Mouse (Mus musculus): ENCODE data around the gene Amd1.

Gene Amd1

DNA sequence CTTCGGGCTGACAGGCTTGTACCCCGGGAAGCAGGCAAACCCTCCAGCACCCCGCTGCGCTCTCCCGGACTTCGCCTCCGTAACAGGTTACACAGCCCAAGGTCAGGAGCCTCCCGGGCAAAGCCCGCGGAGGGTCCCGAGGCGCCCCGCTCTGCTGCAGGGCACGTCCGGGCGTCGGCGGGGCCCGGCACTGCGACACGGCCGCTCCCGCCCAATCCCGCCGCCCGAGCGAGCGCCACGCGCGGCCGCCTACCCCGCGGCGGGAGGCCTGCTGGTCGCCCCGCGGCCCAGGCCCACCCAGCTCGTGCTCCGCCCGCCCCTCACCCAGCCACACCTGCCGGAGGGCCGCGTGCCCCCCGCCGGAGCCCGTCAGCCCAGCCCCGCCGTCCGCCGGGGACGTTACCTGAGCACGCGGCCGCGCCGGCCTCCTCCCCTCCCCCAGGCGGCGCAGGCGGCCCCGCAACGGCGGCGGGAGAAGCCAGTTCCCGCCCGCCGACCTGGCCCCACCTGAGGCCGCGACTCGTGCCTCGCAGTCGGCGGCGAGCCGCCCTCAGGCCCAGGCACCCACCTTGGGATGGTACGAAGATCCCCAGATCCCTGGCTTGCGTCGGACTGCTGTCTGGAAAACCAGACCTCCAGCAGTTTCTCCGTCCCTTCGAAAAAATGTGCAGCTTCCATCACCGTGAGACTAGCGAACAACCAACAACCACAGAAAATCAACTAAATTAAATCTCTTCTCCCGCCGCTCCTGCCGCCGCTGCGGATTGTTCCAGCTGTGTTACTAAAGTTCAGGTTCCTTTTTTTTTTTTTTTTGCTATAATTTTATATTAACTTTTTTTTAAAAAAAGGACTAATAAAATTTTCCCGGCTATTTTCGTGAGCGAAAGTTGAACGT is 558 bp downstream of the Amd1 start:
- under 1% methylated on average over 85 of the region's 91 CpGs for WGBS

DNA sequence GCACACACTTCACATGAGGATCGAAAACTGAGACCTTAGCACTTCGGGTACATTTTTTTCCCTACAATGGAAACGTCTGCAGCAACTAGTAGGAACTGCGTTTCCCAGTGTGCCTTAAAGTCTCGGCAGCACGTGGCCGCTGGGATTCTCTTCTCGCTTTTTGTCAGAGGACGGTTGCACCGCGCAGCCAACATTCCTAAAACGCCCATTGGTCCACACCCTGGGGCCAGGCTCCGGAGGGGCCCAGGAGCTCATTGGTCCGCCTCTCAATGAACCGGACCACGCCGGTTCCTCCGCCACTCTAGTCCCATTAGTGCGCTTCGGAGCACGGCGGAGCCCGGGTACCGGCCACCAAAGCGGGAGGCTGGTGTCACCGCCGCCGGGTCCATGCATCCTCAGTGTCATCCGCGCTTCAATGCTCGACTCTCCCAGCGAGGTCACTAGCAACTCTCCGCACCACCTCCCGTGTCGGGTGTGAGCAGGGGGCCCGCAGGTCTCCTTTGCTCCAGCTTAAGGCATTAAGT is 1.3 kb downstream of the Amd1 start:
- WGBS = under 1% methylated on average over 36 of the region's 36 CpGs

DNA sequence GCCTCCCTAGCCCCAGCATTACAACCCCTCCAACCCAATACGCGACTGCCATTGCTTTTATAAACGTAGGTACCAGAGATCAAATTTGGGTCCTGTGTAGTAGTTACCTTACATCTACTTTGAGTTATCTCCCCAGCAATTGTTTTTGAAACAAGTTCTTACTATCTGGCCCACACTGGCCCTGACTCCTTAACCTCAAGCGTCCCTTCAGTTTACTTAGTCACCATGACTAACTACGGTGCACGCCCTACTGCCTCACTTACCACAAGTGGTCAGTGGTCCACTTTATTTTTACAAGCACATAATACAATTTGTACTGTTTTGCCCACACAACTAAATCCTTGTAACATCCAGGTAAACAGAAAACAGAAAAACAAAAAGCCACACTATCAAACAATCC is 9.3 kb downstream of the Amd1 start:
- 94% methylated on average over 6 of the region's 6 CpGs for WGBS

DNA sequence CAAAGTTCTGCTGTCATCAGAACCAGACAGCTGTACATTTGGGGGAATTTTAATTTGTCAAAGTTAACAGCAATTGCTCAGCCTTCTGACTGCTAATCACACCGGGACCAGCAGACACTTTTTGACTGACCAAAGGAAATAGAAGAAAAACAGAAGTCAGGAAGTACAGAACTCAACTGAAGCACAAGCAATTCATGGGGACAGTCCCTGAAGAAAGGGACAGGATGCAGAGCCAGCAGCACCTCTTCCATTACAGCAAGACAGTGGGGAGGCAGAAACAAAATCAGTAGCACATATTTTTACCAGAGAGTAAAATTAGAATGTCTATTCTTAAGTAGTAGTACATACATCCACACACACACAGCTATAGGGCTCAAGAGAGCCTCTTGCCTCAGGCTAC is 15.2 kb downstream of the Amd1 start:
- WGBS = 78% methylated on average over 1 of the region's 1 CpGs

DNA sequence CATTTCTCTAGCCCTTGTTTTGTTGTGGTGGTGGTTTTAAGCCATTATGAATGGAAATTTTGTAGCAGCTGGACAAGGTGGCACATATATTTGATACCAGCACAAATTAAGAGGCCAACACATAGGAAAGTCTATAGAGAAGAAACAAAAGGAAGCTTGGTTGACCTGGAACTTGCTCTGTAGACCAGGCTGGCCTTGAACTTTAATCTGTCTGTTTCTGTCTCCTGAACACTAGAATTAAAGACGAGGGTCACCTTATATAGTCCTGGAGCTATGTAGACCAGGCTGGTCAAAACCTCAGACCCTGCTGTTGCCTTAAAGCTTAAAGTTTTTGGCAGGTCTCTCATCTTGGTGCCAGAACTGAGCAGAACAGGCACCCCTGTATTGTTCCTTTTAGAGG is 16.4 kb downstream of the Amd1 start:
- 70% methylated on average over 1 of the region's 1 CpGs for WGBS

DNA sequence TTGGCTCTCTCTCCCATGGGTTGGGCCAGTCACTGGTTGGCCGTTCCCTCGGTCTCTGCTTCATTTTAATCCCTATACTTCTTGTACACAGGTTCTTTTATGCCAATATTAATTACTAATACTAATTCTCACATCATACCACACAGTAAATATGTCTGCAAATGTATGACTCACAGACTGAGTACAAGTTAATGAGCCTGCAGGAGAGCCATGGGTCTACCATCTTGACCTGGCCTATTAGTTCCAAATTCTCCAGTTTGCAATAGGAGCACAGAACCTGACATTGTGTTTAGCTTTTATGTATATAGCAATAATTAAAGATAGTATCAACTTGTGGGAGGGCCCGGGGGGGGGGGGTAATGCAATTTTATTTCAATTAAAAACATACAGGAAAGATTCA is 17.0 kb downstream of the Amd1 start:
- WGBS = 78% methylated on average over 3 of the region's 3 CpGs

DNA sequence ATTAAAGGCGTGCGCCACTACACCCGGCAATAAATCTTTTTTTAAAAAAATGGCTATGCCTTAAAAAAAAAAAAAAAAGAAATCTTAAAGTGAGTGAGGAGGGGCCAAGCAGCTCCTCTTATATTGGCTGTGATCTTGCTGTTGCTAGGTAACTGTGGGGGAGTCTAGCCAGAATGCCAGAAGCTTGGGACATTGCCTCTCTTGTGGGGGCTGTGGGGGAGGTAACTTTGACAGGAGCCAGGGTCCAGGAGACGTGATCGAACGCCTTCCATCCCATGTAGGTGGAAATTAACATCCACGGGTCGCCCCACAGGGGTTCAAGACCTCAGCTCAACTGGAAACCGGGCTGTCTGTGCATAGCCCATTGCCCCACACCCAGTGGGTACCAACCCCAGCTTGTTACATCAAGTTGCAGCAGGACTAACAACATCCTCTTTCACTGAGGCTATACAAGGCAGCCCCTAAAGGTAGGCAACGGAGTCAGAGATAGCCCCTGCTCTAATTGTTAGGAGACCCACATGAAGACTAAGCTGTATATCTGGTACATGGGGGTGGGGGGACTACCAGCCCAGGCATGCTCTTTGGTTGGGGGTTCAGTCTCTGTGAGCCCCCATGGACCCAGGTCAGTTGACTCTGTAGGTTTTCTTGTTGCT is 17.7 kb downstream of the Amd1 start:
- 47% methylated on average over 10 of the region's 10 CpGs for WGBS

DNA sequence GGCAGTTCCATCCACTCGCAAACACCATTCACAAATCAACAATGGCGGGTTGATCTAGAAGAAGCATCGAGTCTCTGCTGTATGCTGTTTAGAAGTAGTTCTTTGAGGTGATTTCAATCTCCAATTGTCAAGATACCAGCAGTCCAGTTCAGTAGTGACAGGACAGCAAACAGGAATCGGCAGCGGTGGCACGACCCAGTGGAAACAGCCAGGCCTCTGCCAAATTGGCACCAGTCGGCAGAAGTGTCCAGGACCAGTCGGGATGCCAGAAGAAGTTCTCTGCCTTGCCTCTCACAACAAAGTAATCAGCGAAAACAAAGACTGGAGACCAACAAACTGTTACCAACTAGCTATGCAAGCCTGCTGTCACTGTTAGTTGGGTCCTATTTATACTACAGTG is 18.4 kb downstream of the Amd1 start:
- WGBS = 59% methylated on average over 9 of the region's 9 CpGs

DNA sequence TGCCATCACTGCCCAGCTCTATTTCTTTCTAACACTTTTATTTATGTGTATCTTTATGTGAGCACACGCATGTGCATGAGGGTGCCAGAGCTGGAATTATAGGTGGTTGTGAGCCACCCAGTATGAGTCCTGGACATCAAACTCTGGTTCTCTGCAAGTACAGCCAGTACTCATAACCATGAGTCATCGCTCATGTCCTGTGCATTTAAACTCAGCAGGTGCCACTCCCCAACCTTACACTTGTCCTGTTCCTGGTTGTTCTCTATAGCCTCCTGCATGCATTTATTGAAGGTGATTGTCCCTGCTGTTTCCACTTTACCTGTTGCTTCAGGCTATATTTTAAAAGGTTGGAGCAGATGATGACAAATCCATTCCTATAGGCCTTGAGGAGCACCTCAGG is 20.4 kb downstream of the Amd1 start:
- WGBS = 91% methylated on average over 2 of the region's 2 CpGs

DNA sequence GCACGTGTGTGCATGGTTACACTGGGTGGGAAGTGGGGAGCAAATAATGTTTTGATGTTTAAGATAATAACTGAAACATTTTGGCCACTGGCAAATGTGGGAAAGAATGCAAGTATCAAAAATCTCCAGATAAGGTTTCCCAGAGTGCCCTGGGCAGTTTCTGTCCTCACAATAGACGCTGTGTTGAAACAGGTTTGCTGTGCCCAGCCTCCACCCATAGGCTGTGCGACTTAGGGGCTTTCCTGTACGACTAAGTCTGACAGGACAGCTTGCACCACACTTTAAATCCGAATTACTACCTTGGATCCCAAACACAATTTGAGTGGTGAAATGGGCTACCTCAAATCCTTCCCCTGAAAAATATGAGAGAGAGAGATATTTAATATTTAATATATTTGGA is 23.7 kb downstream of the Amd1 start:
- 72% methylated on average over 5 of the region's 5 CpGs for WGBS

DNA sequence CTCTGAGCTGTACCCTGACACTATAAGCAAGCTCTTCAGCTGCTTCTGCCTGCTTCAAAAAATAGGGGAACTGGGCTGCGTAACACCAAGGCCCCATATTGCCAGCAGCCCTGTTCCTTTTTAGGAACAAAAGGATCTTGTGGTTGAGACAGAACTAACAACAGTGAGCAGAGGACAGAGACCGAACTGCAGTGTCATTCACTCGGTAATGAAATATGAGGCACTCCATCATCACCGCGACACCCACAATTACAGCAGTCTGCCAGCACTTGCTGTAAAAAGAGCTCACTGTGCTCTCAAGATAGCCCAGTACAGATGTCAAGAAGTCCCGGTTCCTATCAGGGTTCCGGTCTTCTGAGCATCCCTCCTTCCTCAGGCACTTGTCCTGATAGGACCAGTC is 26.0 kb downstream of the Amd1 start:
- 41% methylated on average over 7 of the region's 7 CpGs for WGBS

DNA sequence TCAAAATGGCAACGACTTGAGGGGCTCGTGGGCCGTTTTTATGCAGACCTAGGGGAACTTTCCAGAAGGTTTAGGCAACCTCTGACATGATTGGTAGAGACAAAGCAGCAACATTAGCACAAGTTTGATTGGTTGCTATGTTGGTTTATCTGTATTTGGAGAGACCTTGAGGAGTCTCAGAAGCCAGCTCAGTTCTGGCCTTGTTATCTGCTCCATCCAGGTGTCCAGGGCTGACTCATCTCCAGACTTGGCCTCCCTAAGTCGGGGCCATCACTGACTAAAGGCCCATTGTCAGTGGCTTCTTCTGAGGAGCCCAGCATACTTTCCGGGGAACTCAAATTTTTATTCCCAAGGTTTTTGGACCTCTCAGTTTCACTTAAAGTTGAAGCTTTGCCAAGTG is 28.0 kb downstream of the Amd1 start:
- 77% methylated on average over 5 of the region's 5 CpGs for WGBS

DNA sequence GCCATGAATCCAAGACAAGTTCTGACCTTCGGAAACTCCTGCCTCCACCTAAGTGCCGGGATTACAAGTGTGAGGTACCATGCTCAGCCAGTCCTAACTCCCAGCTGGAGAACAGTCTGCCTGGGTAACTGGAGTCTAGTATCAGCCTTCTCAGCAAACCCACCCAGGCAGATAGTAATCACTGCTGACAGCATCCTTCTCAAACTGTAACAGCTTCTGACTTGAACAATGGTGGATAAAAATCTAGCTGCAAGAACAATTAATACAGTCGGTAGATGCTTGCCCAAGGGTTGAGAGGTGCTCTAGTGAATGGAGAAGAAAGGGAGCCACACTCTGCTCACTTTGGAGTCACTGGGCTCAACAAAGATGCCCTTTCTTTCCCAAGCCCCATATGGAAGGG is 30.8 kb downstream of the Amd1 start:
- 85% methylated on average over 3 of the region's 3 CpGs for WGBS

DNA sequence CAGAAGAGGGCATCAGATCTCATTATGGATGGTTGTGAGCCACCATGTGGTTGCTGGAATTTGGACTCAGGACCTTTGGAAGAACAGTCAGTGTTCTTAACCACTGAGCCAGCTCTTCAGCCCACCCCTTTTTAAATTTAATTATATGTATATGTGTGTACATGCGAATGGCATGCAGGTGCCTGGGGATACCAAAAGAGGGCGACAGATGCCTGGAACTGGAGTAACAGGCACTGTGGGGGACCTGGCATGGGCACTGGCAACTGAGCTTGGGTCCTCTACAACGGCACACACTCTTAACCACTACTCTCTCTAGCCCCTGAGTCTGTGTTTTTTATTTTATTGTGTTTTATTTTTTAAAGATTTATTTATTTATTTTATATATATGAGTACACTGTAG is 37.1 kb downstream of the Amd1 start:
- 92% methylated on average over 3 of the region's 3 CpGs for WGBS

DNA sequence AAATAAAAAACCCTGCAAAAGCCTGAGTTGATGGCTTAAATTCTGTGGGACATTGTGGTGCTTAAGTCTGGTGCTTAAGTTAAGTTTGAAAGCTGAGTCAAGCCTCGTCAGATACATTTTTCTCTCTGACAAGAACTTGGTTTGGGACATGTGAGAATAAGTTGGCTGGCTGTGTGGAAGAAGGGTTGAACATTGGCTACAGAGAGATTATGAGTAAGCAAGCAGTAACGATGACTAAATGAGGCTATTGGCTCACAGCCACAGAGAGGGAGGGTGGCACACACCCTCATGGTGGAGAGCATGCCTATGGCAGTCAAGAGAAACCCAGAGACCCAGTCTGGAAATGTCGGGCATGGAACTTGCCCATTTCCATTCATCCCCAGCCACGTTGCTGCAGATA is 38.3 kb downstream of the Amd1 start:
- 56% methylated on average over 4 of the region's 4 CpGs for WGBS

DNA sequence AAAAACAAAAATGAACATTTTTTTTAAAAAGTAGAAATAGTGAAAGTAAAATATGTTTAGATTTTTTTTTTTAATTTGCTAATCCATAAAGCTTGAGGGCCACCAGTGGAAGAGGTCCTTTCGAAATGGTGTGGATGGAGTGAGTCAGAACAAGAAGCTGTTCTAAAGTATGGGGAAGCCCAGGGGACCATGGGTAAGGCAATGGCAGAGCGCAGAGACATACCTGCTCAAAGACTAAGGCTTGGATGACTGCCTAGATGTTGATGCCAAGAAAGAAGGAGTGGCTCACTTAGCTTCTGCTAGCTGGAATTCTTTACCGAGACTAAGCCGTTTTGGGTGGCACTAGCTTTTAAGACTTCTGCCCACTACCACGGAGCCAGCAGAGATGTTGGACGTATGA is 39.8 kb downstream of the Amd1 start:
- 77% methylated on average over 6 of the region's 6 CpGs for WGBS

DNA sequence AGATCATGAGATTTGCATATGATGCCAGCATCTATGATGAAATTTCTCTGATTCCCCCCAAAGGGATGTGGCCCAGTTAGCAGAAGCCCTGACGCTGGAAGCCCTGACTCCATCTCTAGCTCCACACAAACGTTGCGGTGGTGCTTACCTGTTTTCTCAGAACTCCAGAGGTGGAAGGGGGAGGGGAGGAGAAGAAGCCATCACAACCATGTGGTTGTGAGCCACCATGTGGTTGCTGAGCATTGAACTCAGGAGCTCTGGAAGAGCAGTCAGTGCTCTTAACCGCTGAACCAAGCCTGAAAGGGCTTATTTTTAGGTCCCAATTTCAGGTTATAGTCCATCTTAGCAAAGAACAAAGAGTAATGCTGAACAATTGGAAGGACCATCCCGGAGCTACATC is 41.7 kb downstream of the Amd1 start:
- whole genome bisulfite sequencing = 75% methylated on average over 5 of the region's 5 CpGs

DNA sequence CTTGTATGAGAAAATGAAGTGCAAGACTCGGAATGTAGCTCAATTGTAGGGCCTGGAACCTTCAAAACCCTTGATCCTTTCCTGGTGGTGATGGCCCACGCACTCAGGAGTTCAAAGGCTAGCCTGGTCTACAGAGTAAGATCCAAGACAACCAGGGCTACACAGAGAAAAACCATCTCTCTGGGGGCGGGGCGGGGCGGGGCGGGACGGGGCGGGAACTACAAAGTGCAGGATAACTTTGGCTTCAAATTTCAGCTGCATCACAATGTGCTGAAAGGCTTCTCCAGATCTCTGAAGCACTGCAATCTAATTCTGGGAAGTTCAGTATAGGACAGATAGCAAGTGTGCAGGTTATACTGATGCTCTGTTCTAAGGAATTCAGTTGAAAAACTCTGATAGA is 42.4 kb downstream of the Amd1 start:
- 24% methylated on average over 8 of the region's 8 CpGs for WGBS

DNA sequence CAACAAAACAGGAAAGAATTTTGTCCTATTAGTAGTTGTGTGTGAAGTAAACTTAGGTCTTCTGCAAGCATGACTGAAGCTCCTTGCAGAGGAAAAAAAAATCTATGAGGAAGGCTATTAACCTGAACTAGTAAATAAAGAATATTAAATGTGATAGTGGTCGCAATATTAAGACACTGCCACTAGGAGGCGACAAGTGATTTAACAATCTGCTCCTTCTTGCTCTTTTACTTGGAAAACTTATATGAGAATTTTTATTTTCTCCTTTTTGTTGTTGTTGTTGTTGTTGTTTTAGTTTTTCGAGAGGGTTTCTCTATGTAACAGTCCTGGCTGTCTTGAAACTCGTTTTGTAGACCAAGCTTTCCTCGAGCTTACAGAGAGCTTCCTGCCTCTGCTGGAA is 43.0 kb downstream of the Amd1 start:
- WGBS = 1% methylated on average over 5 of the region's 5 CpGs

DNA sequence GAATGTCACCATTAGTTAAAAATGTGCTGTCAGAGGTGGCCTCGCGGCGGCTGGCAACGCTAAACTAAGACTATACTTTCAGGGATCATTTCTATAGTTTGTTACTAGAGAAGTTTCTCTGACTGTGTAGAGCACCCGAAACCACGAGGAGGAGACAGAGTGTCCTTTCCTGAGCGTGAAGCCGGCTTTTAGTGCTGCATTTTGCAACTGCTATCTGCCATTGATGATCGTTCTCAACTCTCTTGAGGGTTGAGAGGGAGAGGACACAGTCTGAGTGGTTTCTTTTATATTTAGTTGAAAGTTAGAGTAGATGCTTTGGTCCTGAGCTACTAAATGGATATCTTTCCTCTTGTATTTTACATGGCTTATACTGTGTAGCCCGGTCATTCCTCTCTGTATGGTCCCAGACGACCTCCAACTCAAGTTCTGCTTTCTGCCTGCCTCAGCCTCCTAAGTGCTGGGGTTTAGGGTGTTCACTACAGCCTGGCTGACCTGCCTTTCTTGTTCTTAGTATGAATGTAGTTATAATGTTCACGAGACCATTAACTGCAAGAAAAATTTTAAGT is 43.5 kb downstream of the Amd1 start:
- WGBS = 1% methylated on average over 12 of the region's 12 CpGs

DNA sequence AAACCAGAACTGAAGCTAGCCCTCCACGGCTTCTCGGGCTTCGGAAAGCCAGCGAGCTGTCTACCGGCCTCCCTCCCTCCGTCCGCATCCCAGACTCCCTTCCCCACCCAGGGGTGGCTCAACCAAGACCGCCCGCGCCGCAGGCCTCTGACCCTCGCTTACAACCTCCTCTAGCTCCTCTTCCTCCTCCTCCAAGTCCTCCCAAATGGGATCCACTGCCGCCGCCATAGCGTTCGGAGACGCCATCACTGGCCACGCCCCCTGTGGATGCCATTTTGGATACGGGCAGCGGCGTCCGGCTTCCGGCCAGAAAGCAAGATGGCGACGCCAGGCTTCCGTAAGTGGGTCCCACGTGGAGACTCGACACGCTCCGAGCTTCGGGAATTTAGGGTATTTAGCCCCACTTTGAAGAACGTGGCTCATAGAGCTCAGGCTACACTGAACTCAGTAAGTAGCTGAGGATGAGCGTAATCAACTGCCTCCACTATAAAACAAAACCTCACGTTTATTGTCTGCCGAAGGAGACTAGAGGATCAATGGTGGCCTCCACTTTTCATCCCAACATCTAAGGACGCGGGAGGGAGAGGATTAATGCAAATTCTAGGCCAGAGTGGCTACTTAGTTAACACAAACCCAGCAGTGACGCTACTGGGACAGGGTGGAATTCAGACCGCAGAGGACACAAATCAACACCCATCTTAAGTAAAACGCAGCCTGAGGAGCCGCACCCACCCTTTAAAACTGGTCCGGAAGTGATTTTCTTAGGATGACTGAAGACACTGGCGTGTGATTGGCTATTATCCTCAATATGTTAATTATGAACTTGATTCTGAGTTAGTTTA is 44.4 kb downstream of the Amd1 start, which contains the start of gene Gtf3c6:
Gtf3c6 (minus strand) TSS at position 695 of the 842 bp plus-strand sequence.
- under 1% methylated on average over 43 of the region's 43 CpGs for WGBS

DNA sequence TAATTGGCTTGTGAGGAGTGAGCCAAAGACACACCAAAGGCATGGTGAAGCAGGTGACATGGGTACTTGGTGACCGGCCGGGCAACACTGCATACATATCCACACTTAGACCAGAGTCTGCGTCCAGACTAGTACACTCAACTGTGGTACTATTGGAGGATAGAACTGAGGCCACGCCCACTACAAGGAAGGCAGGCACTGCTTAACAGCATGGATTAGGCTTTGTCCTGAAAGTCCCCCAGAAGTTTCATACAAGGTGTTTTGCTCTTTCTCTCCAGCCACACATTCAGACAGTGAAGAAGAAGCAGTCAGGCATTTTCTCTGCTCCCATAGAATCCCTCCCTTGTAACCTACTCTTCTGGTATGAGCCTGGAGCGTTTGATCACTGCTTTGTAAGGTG is 45.3 kb downstream of the Amd1 start:
- 3% methylated on average over 5 of the region's 5 CpGs for WGBS

Measured in cerebral cortex, adult 2 months (tissue).